Comparison of ENCODE assay signal across 19 mouse cellular contexts in the genomic region with DNA sequence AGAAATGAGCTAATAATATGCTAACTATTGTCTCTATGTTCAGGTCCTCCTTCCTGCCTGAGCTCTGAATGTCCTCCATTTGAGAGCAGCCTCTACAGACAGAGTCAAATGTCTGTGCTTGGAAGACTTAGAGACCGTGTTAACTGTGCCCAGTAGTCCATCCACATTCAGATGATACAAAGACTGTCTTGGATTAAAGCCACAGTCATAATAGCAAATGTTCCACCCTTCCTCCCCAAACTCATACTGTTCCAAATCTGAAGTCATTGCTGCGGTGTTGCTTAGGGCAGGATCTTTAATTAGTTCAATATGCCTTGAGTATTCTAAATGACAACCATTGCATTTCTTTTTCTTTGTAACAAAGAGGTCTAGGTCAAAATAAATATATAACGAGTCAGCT.
DNase-seq lines count a peak whose midpoint lies in the region; TF ChIP-seq lines count a peak whose summit lies in the region.
"Had no signal": no experiment of that assay in that cellular context is flagged by ENCODE, and none has a peak within 500 bp of the region (broad histone marks: within the 10 kb centered on the region; RNA-seq: fewer than 3 reads in every experiment).

No protein-coding gene starts in this region.

- H3K27ac ChIP-seq in embryonic fibroblast, embryonic 13.5 days (ENCODE audit: insufficient read depth, low read length) = peak overlapping the region; percentile 78
- H3K27ac ChIP-seq: embryonic facial prominence, embryonic 13.5 days; forebrain, embryonic 10.5 days; heart, embryonic 13.5 days; hindbrain, embryonic 14.5 days; intestine, embryonic 15.5 days had no signal

- no peak for TF ChIP-seq POLR2A in embryonic fibroblast, embryonic 13.5 days (IDR thresholded peaks at IDR 0.05; ENCODE audit: low read depth, low read length)

- intact Hi-C loops in gastrocnemius, postnatal 14 days (cut with DNase I; ENCODE audit: low total_unique reads) = no loop called here

- peak; percentile 43 for DNase-seq in gastrocnemius, adult 18-20 months (ENCODE audit: low spot score)
- no peak for DNase-seq in gastrocnemius, postnatal 14 days
- DNase-seq in heart, adult 9 months (ENCODE audit: low spot score in 2 of 2) = peak; percentile 39 to 54
- DNase-seq in heart, postnatal 4 days = no peak
- peak; percentile 6 for DNase-seq in NIH3T3 (ENCODE audit: low read depth)
- no peak for DNase-seq in right cerebral cortex, postnatal 36 days (ENCODE audit: low spot score in 2 of 2)
- DNase-seq: adrenal gland, adult 8-10 months; adrenal gland, postnatal 36 days; cerebellum, adult 8-10 months; cerebellum, postnatal 25 days; kidney, adult 18-20 months had no signal

- no peak overlapping the region for H3K4me3 ChIP-seq in embryonic fibroblast, embryonic 13.5 days (ENCODE audit: insufficient read depth, low read length)
- H3K4me3 ChIP-seq: embryonic facial prominence, embryonic 13.5 days; erythroblast, embryonic 14.5 days; forebrain, embryonic 10.5 days; heart, embryonic 13.5 days; hindbrain, embryonic 10.5 days; intestine, embryonic 15.5 days had no signal

- H3K4me1 ChIP-seq in embryonic fibroblast, embryonic 13.5 days (ENCODE audit: control insufficient read depth, insufficient read depth, low read length) = peaks cover 3% of the 10 kb centered on the region
- H3K4me1 ChIP-seq: embryonic facial prominence, embryonic 13.5 days; heart, embryonic 13.5 days; intestine, embryonic 15.5 days had no signal

- no peak for TF ChIP-seq CTCF in embryonic fibroblast, embryonic 13.5 days (IDR thresholded peaks at IDR 0.05; ENCODE audit: borderline replicate concordance, insufficient read depth, low read length)

Comparison
In these comparisons a context has a peak if more than half of its experiments do, and no peak if none do; other contexts are left out.
1. DNase-seq: peak in gastrocnemius, adult 18-20 months (single experiment), heart, adult 9 months (2 of 2) and NIH3T3 (single experiment); none in gastrocnemius, postnatal 14 days (single experiment), heart, postnatal 4 days (single experiment) and right cerebral cortex, postnatal 36 days (0 of 2).